ENCODE assay signal across 8 mouse cellular contexts in the genomic region with DNA sequence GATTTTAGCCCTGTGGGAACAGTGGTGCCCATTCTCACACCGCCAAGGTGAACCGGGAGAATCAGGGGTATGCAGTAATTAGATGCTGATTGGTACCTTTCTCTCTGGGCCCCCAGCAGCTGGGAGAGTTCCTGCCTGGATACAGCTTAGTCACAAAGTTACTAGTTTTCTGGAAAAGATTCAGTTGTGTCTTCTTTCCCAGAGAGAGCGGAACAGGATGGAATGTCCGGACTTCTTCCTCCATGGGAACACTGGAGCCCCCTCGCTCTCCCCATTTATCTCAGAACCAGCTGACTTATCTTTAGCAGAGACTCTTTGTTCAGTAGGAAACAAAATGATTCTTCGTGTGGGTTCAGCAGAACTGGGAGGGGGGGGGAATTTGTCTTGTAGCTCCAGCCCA. TPM values are rescaled to one million over a fixed set of nuclear protein-coding genes. Genes with fewer than 3 reads are reported as not detected.
A peak's percentile ranks its signal among the peaks of the same experiment; 100 is the strongest.
DNase-seq lines count a peak whose midpoint lies in the region; ATAC-seq and TF ChIP-seq lines count a peak whose summit lies in the region.

No protein-coding gene starts in this region.

- peak overlapping the region; percentile 63 for H3K27ac ChIP-seq in heart, embryonic 15.5 days
- no peak overlapping the region for H3K27ac ChIP-seq in MEL (ENCODE audit: control insufficient read depth, low read depth, low read length)
- H3K27ac ChIP-seq in forebrain, embryonic 16.5 days (ENCODE audit: low read length): no peak overlapping the region
- H3K27ac ChIP-seq in midbrain, embryonic 10.5 days (replicated peaks): peak overlapping the region; percentile 83

- no peaks in the 10 kb centered on the region for H3K36me3 ChIP-seq in heart, embryonic 15.5 days
- H3K36me3 ChIP-seq in MEL (ENCODE audit: control insufficient read depth in 1 of 2, insufficient read depth in 2 of 2, low read length in 2 of 2): peaks cover 0 to 2% of the 10 kb centered on the region in 2 experiments; a peak in 1 of 4 replicates
- H3K36me3 ChIP-seq in forebrain, embryonic 16.5 days (ENCODE audit: control insufficient read depth, insufficient read depth): no peaks in the 10 kb centered on the region
- no peaks in the 10 kb centered on the region for H3K36me3 ChIP-seq in midbrain, embryonic 10.5 days

- ATAC-seq in heart, embryonic 15.5 days (replicated peaks; ENCODE audit: insufficient number of reproducible peaks, insufficient read depth, low FRiP score, low read depth): no peak
- ATAC-seq in forebrain, embryonic 16.5 days: 0 out of 2 replicates have a peak, but pooled peaks have one; percentile 2

- peak overlapping the region; percentile 89 for H3K9ac ChIP-seq in heart, embryonic 15.5 days
- peak overlapping the region; percentile 72 for H3K9ac ChIP-seq in MEL (ENCODE audit: control insufficient read depth, low read depth, low read length, poor library complexity, severe bottlenecking)
- peak overlapping the region; percentile 90 for H3K9ac ChIP-seq in forebrain, embryonic 16.5 days (replicated peaks; ENCODE audit: low read depth, low read length)

- no peak for TF ChIP-seq CTCF in MEL (IDR thresholded peaks at IDR 0.05 in 2 of 3, conservative IDR thresholded peaks at IDR 0.05 in 1 of 3; ENCODE audit: control insufficient read depth in 1 of 3, insufficient read depth in 1 of 3, low read depth in 2 of 3, low read length in 3 of 3, poor library complexity in 1 of 3, severe bottlenecking in 1 of 3)

- no peak for TF ChIP-seq EP300 in MEL (IDR thresholded peaks at IDR 0.05; ENCODE audit: low read depth in 1 of 2, low read length in 2 of 2)

- TF ChIP-seq RAD21 in MEL (IDR thresholded peaks at IDR 0.05; ENCODE audit: low read depth, low read length): no peak

- H3K4me3 ChIP-seq in heart, embryonic 15.5 days: peak overlapping the region; percentile 89
- H3K4me3 ChIP-seq in MEL (ENCODE audit: control insufficient read depth in 1 of 2, insufficient read depth in 1 of 2, low read depth in 2 of 2, low read length in 2 of 2): peak overlapping the region; percentile 67 to 94
- peak overlapping the region; percentile 77 for H3K4me3 ChIP-seq in forebrain, embryonic 16.5 days (replicated peaks; ENCODE audit: low read length)
- H3K4me3 ChIP-seq in midbrain, embryonic 10.5 days: peak overlapping the region; percentile 76

- intact Hi-C loops in heart, postnatal 14 days (cut with DNase I): no loop called here
- intact Hi-C loops in left cerebral cortex, postnatal 4 days (cut with DNase I): no loop called here

- TF ChIP-seq POLR2A in MEL (IDR thresholded peaks at IDR 0.05; ENCODE audit: control insufficient read depth in 1 of 2, insufficient read depth in 1 of 2, low read depth in 1 of 2, low read length in 2 of 2, poor library complexity in 1 of 2): no peak

- H3K27me3 ChIP-seq in heart, embryonic 15.5 days: peaks cover 29% of the 10 kb centered on the region
- no peaks in the 10 kb centered on the region for H3K27me3 ChIP-seq in MEL (ENCODE audit: control insufficient read depth in 1 of 2, insufficient read depth in 2 of 2, low read length in 2 of 2)
- no peaks in the 10 kb centered on the region for H3K27me3 ChIP-seq in forebrain, embryonic 16.5 days (replicated peaks; ENCODE audit: control insufficient read depth, insufficient read depth, low read length)
- peaks cover 51% of the 10 kb centered on the region for H3K27me3 ChIP-seq in midbrain, embryonic 10.5 days (ENCODE audit: low read depth, poor library complexity, severe bottlenecking)

- no peaks in the 10 kb centered on the region for H3K9me3 ChIP-seq in heart, embryonic 15.5 days (replicated peaks)
- H3K9me3 ChIP-seq in MEL (replicated peaks; ENCODE audit: insufficient read depth, low read length): no peaks in the 10 kb centered on the region
- H3K9me3 ChIP-seq in forebrain, embryonic 16.5 days (ENCODE audit: control insufficient read depth, low read length): no peaks in the 10 kb centered on the region
- no peaks in the 10 kb centered on the region for H3K9me3 ChIP-seq in midbrain, embryonic 10.5 days (replicated peaks)

- WGBS in heart, embryonic 15.5 days: 14% methylated on average over 6 of the region's 6 CpGs
- 10% methylated on average over 6 of the region's 6 CpGs for WGBS in forebrain, embryonic 16.5 days
- 12% methylated on average over 6 of the region's 6 CpGs for WGBS in midbrain, embryonic 10.5 days

- DNase-seq in heart, postnatal 14 days: no peak
- no peak for DNase-seq in MEL (ENCODE audit: low read depth, low spot score)
- no peak for DNase-seq in midbrain, embryonic 10.5 days (ENCODE audit: low spot score)
- DNase-seq in left cerebral cortex, postnatal 4 days: no peak
- DNase-seq in ovary, adult 18-20 months (ENCODE audit: low spot score): no peak
- DNase-seq in right cerebral cortex, postnatal 14 days: no peak

- peaks cover 16% of the 10 kb centered on the region for H3K4me1 ChIP-seq in heart, embryonic 15.5 days (replicated peaks)
- H3K4me1 ChIP-seq in MEL (ENCODE audit: control insufficient read depth in 1 of 2, insufficient read depth in 2 of 2, low read length in 2 of 2): peaks cover 2 to 16% of the 10 kb centered on the region in 2 experiments
- peaks cover 14% of the 10 kb centered on the region for H3K4me1 ChIP-seq in forebrain, embryonic 16.5 days (replicated peaks; ENCODE audit: control insufficient read depth, insufficient read depth, low read length)
- H3K4me1 ChIP-seq in midbrain, embryonic 10.5 days: peaks cover 34% of the 10 kb centered on the region

- no peaks in the 10 kb centered on the region; the same call in 1 of the 2 replicates for H3K79me2 ChIP-seq in MEL (ENCODE audit: control insufficient read depth, insufficient read depth, low read length, poor library complexity)

- H3K4me2 ChIP-seq in heart, embryonic 15.5 days: peak overlapping the region; percentile 88
- H3K4me2 ChIP-seq in forebrain, embryonic 16.5 days (ENCODE audit: low read length): peak overlapping the region; percentile 87

TF ChIP-seq in MEL, 35 proteins besides CTCF, POLR2A, EP300 and RAD21 (continues in another document):
- TF ChIP-seq MXI1 (IDR thresholded peaks at IDR 0.05; ENCODE audit: low read depth, low read length) (no peak), ZNF384 (IDR thresholded peaks at IDR 0.05; ENCODE audit: low read depth, low read length) (no peak), POLR2AphosphoS5 (IDR thresholded peaks at IDR 0.05; ENCODE audit: borderline replicate concordance, low read depth, low read length) (no peak), E2F4 (IDR thresholded peaks at IDR 0.05; ENCODE audit: borderline replicate concordance, low read depth, low read length) (no peak), NRF1 (IDR thresholded peaks at IDR 0.05; ENCODE audit: insufficient read depth, low read depth, low read length, poor library complexity, severe bottlenecking) (no peak), ELF1 (IDR thresholded peaks at IDR 0.05; ENCODE audit: low read depth, low read length) (no peak), ZMIZ1 (IDR thresholded peaks at IDR 0.05; ENCODE audit: low read depth, low read length) (no peak), GATA1 (IDR thresholded peaks at IDR 0.05; ENCODE audit: low read depth, low read length) (no peak), ZKSCAN1 (IDR thresholded peaks at IDR 0.05; ENCODE audit: low read depth, low read length) (no peak), SIN3A (IDR thresholded peaks at IDR 0.05; ENCODE audit: low read length) (no peak), HCFC1 (IDR thresholded peaks at IDR 0.05; ENCODE audit: low read depth, low read length) (no peak)

RNA-seq across cellular contexts. Expression of a gene that starts 0.7 kb away (rescaled TPM):
- polyA plus RNA-seq in heart, embryonic 15.5 days (2015; fragmentation: Nextera tagmentation; extraction: Ambion mirVana): 9.1 and 10.3 TPM in 2 replicates
- 1 to 10 TPM; 3.7 TPM for total RNA-seq in heart, postnatal 14 days (2021)
- total RNA-seq in MEL (2012; rRNA removed): 4.5 and 4.6 TPM in 2 replicates
- polyA plus RNA-seq in MEL (2012; ENCODE audit: insufficient read depth in 1 of 2, insufficient read length in 2 of 2, low read depth in 1 of 2, low replicate concordance in 2 of 2, missing spikeins in 1 of 2): 1 to 10 TPM in 1 of 2 experiments, not detected in 1; 6.6 TPM
- polyA plus RNA-seq in forebrain, embryonic 16.5 days (2015; fragmentation: Nextera tagmentation; extraction: Ambion mirVana): 15.2 and 19.1 TPM in 2 replicates
- 12.8 and 13.0 TPM in 2 replicates for polyA plus RNA-seq in midbrain, embryonic 10.5 days (2016; fragmentation: Nextera tagmentation; extraction: Ambion mirVana)
- total RNA-seq in left cerebral cortex, postnatal 4 days (2021): 10 to 100 TPM in 1 of 2 experiments, 1 to 10 TPM in 1; 8.9 to 11.8 TPM

RNA-seq across cellular contexts. Expression of a gene that starts 22.4 kb away (rescaled TPM):
- 28.7 and 52.8 TPM in 2 replicates for polyA plus RNA-seq in heart, embryonic 15.5 days (2015; fragmentation: Nextera tagmentation; extraction: Ambion mirVana)
- 10 to 100 TPM; 26.1 to 29.3 TPM for total RNA-seq in heart, postnatal 14 days (2021)
- total RNA-seq in MEL (2012; rRNA removed): 60.5 and 70.3 TPM in 2 replicates
- 100 to 1,000 TPM in 1 of 2 experiments, not detected in 1; 114 TPM for polyA plus RNA-seq in MEL (2012; ENCODE audit: insufficient read depth in 1 of 2, insufficient read length in 2 of 2, low read depth in 1 of 2, low replicate concordance in 2 of 2, missing spikeins in 1 of 2)
- polyA plus RNA-seq in forebrain, embryonic 16.5 days (2015; fragmentation: Nextera tagmentation; extraction: Ambion mirVana): 119 and 147 TPM in 2 replicates
- 150 and 197 TPM in 2 replicates for polyA plus RNA-seq in midbrain, embryonic 10.5 days (2016; fragmentation: Nextera tagmentation; extraction: Ambion mirVana)
- 100 to 1,000 TPM; 208 to 215 TPM for total RNA-seq in left cerebral cortex, postnatal 4 days (2021)

RNA-seq across cellular contexts. Expression of a gene that starts 47.4 kb away (rescaled TPM):
- 72.3 and 96.3 TPM in 2 replicates for polyA plus RNA-seq in heart, embryonic 15.5 days (2015; fragmentation: Nextera tagmentation; extraction: Ambion mirVana)
- 10 to 100 TPM; 48.1 to 49.2 TPM for total RNA-seq in heart, postnatal 14 days (2021)
- total RNA-seq in MEL (2012; rRNA removed): 205 and 227 TPM in 2 replicates
- 100 to 1,000 TPM; 263 to 398 TPM for polyA plus RNA-seq in MEL (2012; ENCODE audit: insufficient read depth in 1 of 2, insufficient read length in 2 of 2, low read depth in 1 of 2, low replicate concordance in 2 of 2, missing spikeins in 1 of 2)
- 158 TPM in 2 replicates for polyA plus RNA-seq in forebrain, embryonic 16.5 days (2015; fragmentation: Nextera tagmentation; extraction: Ambion mirVana)
- 220 and 227 TPM in 2 replicates for polyA plus RNA-seq in midbrain, embryonic 10.5 days (2016; fragmentation: Nextera tagmentation; extraction: Ambion mirVana)
- total RNA-seq in left cerebral cortex, postnatal 4 days (2021): 100 to 1,000 TPM; 150 to 152 TPM

RNA-seq across cellular contexts. Expression of a gene that starts 47.9 kb away (rescaled TPM):
- polyA plus RNA-seq in heart, embryonic 15.5 days (2015; fragmentation: Nextera tagmentation; extraction: Ambion mirVana): 2.2 TPM in 1 of 2 replicates, not detected in the other
- under 1 TPM in 1 of 2 experiments, not detected in 1; 0.24 TPM for total RNA-seq in heart, postnatal 14 days (2021)
- 8.1 and 11.1 TPM in 2 replicates for total RNA-seq in MEL (2012; rRNA removed)
- 10 to 100 TPM in 1 of 2 experiments, not detected in 1; 17.8 TPM for polyA plus RNA-seq in MEL (2012; ENCODE audit: insufficient read depth in 1 of 2, insufficient read length in 2 of 2, low read depth in 1 of 2, low replicate concordance in 2 of 2, missing spikeins in 1 of 2)
- polyA plus RNA-seq in forebrain, embryonic 16.5 days (2015; fragmentation: Nextera tagmentation; extraction: Ambion mirVana): 3.1 and 4.7 TPM in 2 replicates
- polyA plus RNA-seq in midbrain, embryonic 10.5 days (2016; fragmentation: Nextera tagmentation; extraction: Ambion mirVana): 7.1 and 7.3 TPM in 2 replicates
- total RNA-seq in left cerebral cortex, postnatal 4 days (2021): 10 to 100 TPM in 1 of 2 experiments, 1 to 10 TPM in 1; 6.5 to 12.8 TPM

Comparison
In these comparisons a context has a peak if more than half of its experiments do, and no peak if none do; other contexts are left out.
1. H3K27ac ChIP-seq: peak in heart, embryonic 15.5 days (single experiment) and midbrain, embryonic 10.5 days (single experiment); none in MEL (single experiment) and forebrain, embryonic 16.5 days (single experiment).
2. Peak in every context shown above with its lines, with median percentiles within 50 percentile points of each other: H3K4me3 ChIP-seq and H3K9ac ChIP-seq.